Mouse (Mus musculus) heart, adult 8-10 months (tissue): ENCODE results near the gene Paqr9. TPM values are rescaled to one million over a fixed set of nuclear protein-coding genes. Genes with fewer than 3 reads are reported as not detected.
A peak's percentile ranks its signal among the peaks of the same experiment; 100 is the strongest.

ENCODE experiments used
- DNase-seq: peaks from one replicate; pipeline ENCODE4 v3.0.0; 2022; ENCODE audit warnings: low spot score
- total RNA-seq, 4 experiments: library from RNA; stranded (reverse); gene quantifications; 2 replicates each; pipeline ENCODE4 v1.2.4; 2022

The Paqr9 gene
- total RNA-seq, 4 experiments from 2014 or later: 37.0 to 50.2 (median 46.8) TPM

- no peak for DNase-seq
Measured at GRCm38 (mm10) chr9:95544598-95544997, 14.9 kb upstream of the Paqr9 start.

DNA sequence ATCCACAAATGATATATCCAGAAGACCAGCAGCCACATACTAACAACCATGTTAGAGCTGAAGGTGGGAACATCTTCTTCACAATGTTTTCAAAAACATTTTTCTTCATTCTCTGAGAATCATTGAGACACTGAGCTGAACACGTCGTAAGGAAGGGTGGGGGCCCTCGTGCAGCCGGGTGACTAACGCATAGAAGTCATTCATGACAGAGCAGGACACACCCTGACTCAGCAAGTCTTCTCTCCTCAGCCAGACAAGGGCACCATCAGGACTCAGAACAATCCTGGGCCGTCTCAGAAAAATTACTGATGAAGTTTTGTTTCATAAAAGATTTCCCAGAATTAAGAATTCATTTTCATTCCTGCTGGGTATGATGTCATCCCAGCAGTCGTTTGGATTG lies 12.8 kb upstream of the Paqr9 start:
- DNase-seq: no peak

GRCm38 (mm10) chr9:95549626-95550411 lies 9.6 kb upstream of the Paqr9 start:
- DNase-seq: no peak

DNA sequence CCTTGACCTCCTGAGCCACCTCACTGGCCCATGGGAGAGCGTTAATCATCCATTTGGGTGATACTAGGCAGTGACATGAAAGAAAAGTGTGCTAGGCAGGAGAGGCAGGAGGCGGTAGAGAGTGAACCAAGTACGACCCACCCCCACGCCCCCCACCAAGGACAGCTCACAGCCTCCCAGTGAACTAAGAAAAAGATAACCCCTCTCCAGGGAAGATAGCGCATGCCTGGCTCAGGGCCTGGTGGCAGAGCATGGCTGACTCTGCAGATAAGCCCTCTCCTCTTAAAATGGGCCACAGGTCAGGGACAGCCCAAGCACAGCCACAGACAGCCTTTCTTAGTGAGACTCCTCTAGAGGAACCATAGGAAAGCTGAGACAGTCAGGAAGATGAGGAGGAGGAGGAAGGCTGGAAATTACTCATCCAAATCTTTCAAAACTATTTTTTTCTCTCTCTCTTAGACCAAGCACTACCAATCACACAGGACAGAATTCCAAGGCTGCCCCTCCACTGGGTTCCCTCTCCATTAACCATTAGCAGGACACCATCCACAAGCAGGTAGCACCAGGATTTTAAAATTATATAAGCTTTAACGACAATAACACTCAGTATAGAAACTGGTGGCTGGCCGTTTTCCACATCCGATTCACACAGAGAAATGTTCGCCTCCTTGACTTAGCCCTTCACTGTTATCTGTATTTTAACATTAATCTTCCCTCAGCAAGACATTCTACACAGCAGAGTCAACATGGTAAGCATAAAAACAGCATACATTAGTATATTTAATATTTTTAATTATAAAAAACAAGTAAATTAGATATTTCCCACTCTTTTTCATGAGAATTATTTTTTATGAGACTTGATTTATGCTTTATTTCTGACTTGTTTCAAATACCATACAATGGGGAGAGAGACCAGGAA lies 8.3 kb upstream of the Paqr9 start:
- peak; percentile 52 for DNase-seq

GRCm38 (mm10) chr9:95552175-95552705 lies 7.2 kb upstream of the Paqr9 start:
- DNase-seq: no peak

DNA sequence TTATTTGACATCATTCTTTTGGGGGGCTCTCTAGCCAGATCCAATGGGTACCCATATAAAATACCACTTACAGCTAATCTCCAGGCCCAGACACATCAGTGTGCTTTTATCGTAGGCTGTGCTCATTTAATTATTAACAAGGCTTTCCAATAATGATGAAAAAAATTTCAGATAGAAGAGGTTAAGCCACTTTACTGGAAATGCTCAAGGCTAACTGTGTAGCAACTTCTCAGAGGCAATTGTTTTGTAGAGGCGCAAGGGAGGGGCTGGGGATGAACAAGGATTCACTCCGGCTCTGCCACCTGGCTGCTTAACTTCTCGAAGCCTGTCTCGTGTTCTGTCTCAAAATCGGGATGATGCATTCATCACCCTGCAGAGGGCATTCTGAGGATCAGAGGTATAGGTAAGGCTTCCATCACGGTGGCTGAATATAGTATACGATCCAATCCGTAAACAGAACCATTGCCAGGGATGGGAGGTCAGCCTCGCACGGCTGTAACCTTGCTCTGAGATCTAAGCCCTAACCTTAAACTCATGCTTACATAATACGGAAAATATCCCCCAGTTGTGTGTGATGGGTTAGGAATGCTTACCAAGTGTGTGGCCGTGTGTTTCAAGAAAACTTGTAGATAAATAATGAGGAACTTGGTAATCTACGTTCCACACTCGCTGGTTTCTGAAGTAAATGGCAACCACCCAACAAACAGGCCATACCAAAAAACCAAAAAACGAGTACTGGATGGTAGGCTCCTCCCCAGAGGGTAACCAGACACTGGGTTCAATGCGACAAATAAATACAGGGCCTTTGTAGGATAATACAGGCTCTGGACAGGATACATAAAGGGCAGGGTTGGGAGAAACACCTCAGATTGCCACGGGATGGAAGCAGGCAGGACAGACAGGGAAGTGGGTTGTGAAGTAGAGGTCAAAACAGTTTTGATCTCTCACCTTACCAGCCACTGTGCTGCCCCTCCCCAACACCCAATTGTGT lies 4.9 kb upstream of the Paqr9 start:
- DNase-seq: no peak

DNA sequence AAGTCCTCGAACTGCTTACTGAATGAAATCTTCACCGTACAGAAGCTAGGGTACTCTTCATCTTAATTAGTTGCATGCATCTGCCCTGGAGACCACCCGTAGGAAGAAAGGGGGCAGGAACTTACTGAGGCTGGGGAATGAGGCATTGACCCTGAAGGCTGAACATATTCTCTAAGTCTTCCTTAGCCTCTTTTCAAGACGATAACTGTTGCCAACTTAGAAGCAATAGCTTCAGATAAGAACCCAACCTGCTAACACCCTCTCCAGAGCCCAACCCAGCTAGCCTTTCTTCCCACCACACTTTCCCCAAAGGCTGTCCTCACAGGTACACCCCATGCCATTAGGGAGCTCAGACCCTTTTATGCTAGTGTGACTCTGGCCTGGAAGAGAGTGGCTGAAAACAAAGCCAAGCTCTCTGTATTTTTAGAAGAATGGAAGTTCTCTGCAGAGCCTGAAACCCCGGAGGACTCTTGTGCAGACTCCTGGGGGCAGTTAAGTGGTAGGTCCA lies 4.2 kb upstream of the Paqr9 start:
- DNase-seq: no peak

DNA sequence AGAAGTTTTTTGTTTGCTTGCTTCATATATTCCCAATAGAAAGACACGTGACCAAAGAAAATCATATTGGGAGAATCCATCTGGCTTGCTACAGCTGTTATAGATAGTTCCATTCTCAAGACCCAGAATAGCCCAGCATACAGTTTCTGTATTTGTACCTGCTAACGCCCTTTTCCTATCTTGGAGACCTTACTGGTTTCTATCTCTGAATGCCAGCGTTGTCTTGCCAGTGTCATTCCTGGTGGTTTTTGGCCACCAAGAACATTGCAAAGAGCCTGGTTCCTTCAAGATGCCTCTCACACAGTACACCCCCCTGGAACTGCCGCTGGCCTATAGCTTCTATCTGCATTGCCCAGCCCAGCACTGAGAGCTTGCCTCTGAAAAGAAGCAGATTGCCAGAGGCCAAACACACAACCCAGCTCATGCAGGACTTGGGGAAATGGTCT lies 3.4 kb upstream of the Paqr9 start:
- no peak for DNase-seq

DNA sequence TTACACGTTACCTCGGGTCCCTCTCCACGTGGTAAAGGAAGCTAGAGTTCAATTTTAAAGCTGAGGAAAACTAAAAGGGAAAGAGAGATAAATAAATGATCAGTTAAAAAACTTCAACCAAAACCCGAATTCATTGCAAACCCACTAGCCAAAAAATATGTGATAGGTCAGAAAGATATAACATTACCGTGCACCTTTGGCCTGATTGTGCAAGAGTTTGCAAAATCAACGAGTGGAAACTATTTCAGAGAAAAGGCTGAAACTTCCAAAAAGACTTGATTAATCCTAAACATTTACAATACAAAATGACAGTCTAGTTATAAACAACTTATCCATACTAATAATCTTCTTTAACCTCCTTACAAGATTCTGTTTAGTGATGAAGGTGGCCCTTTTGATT lies 1.7 kb upstream of the Paqr9 start:
- DNase-seq: no peak

DNA sequence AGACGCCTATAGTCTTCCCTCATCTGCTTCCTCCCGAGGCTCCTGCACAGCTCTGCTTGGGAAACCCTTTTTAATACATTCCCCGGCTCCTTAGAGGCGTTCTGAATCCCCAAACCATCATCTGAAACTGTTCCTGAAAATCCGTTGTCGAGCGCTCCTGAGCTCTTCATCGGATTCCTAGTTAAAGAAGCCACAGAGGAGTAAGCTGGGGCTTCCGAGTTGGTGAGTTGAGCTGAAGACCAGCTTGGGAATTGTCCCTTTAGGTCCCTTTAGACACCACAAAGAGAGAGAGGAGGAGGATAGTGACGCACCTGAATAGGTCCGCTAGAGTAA lies 765 bp upstream of the Paqr9 start:
- no peak for DNase-seq

DNA sequence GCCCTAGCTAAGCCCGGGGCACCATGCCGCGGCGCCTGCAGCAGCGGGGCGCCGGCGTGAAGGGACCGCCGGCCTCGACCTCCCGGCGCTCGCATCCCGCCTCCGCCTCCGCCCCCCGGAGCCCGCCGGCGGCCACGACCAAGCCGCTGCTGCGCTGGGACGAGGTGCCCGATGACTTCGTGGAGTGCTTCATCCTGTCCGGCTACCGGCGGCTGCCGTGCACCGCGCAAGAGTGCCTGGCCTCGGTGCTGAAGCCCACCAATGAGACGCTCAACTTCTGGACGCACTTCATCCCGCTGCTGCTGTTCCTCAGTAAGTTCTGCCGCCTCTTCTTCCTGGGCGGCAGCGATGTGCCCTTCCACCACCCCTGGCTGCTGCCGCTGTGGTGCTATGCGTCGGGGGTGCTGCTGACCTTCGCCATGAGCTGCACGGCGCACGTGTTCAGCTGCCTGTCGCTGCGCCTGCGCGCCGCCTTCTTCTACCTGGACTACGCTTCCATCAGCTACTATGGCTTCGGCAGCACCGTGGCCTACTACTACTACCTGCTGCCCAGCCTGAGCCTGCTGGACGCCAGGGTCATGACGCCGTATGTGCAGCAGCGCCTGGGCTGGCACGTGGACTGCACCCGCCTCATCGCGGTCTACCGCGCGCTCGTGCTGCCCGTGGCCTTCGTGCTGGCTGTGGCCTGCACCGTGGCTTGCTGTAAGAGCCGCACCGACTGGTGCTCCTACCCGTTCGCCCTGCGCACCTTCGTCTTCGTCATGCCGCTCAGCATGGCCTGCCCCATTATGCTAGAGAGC lies 679 bp downstream of the Paqr9 start:
- no peak for DNase-seq

- no peak for DNase-seq
Measured at GRCm38 (mm10) chr9:95564047-95564446, 4.6 kb downstream of the Paqr9 start.

- DNase-seq: no peak
Measured at GRCm38 (mm10) chr9:95566394-95566793, 6.9 kb downstream of the Paqr9 start.

DNA sequence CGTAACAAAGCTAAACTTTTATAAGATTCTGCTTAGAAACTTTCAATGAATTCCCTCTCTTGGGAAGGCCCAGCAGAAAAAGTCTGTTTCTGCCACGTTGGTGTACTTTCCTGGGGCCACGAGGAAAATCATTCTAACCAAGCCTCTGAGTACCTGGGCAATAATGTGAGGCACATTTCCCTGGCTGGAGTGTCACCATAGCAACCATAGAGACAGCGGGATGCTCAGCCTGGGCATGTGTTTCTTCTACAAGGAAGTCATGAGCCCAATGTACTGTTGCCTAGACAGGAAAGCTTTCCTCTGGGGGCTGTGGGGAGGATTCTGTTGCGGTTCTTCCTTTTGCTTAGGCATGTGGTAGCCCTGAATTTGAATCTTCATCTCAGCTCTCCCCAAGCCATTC lies 7.5 kb downstream of the Paqr9 start:
- DNase-seq: no peak

DNA sequence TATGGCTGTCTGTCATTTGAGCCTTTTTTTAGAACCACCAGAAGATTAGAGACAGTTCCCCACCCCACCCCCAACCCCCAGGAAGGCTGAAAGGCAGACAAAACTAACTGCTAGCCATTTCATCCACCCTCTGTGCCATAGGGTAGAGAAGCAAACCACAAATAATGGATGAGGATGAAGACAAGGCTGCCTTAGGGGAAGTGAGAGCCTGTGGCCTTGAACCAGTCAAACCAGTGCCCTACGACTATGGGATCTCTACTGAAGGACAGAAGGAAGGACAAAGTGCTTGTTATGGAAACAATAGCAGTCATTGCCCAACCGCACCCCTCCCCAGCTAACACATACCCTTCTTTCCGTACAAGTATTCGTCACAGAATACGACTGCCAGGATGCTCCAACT lies 9.8 kb downstream of the Paqr9 start:
- no peak for DNase-seq

GRCm38 (mm10) chr9:95569966-95570365 lies 10.5 kb downstream of the Paqr9 start:
- DNase-seq: no peak

DNA sequence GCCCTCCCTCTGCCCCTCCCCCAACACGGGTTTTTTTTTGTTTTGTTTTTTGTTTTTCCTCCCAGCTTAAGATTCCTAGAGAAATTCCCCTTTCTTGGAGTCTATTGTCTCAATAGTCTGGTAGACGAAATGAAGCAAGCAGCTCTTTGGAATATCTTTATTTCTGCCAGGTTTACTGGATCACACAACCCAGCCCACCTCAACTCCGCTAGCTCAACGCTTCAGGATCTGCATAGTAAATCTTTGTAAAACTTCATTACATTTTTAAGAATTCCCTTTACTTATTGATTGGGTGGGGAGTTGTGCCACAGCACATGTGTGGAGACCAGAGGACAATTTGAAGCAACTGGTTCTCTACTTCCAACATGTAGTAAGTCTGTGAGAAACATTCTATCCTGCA lies 11.1 kb downstream of the Paqr9 start:
- DNase-seq: no peak

GRCm38 (mm10) chr9:95571494-95571893 lies 12.0 kb downstream of the Paqr9 start:
- no peak for DNase-seq

DNA sequence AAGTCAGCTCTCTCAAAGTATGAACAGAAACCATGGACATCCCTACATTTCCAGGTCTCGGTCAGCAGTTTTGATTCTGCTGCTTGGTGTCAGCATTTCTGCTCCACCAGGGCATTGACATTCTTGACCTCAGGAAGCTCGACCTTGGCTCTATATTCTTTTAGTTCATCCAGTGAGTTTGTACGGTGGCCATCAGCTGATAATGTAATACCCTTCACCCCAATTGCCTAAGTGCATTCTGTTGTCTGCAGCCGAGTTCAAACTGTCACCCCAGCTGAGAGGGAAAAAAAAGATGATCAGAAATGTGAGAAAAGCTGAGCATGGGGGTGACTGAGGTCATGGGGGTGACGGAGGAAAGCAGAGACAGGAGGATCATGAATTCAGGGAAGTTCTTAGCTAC lies 13.1 kb downstream of the Paqr9 start:
- DNase-seq: no peak

DNA sequence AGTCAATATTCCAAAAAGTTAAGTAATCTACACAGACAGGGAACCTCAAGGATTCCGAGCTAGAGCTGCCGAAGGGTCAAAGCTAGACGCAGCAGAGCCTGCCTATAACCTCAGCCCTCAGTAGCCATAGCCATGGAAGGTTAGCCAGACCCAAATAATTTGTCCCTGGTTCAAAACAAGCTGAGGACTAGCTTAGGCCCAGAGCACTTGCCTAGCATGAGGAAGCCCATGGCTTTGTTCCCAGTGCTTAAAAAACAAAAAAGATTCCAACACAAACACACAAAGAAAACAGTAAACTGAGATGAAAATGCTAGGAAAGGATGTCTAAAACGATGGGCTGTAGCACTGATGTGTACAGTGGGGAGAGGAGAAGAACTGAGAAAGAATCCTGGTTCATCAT lies 14.7 kb downstream of the Paqr9 start:
- DNase-seq: no peak
